Mouse (Mus musculus): ENCODE data around the gene Lrtm2. TPM values are rescaled to one million over a fixed set of nuclear protein-coding genes. Genes with fewer than 3 reads are reported as not detected.
A peak's percentile ranks its signal among the peaks of the same experiment; 100 is the strongest.

Lrtm2 gene
- total RNA-seq, 2 experiments from 2014 or later = 0.30 TPM; not detected in 1

DNA sequence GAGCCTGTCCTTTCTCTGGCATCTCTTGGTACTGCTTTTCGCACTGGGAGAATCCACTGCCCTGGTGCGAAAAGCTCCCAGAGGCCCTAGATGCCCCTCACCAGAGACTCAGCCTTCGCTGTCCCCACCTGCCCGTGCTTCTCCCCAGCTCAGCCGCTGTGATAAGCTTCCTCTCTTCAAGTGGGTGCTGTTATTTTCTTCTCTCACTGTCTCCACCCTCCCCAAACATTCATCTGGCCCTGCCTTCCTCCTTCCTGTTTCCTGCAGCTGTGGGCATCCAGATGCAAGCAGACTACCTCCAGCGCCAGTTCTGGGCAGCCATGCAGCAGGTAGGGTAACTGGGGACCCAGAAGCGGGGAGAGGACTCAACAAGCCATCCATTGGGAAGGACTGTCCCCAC, 5.6 kb upstream of the Lrtm2 start:
- DNase-seq = no peak

DNA sequence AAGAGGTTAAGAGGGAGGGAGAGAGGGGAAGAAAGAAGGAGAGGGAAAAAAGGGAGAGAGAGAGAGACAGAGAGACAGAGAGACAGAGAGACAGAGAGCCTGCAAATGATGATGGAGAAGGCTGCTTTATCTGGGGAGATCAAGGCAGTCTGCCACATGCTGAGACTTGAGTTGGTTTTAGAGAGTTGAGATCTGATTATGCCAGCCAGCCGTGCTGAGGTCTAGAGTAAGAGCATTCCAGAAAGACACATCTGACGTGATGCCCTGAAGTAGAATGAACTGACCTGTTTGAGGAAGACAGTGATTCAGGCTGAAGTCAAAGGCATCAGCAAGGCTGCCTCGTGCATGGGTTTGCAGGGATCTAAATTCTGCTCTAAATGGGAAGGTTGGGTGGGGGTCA, 3.3 kb upstream of the Lrtm2 start:
- DNase-seq = no peak

DNA sequence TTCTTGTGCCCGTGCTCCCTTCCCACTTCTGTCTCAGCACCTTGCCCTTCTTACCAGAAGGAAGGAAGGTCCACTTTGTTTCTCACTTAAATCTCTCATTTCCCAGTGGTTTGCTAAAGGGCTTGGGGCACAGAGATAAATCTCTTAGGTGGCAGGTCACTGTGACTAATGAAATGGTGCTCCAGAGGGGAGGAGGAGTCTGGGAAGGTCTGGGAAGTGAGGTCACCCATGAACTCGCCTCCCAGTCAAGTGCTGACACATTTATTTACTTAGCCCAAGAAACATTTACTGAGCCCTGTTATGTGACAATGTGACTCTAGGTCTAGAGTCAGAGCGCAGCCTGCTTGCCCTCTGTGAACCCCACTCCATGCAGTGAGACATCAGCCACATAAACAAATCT, 2.6 kb upstream of the Lrtm2 start:
- peak; percentile 58 to 61 for DNase-seq

- DNase-seq = no peak
These were observed 1.5 kb upstream of the Lrtm2 start for GRCm38 (mm10) chr6:119332111-119332510.

- no peak for DNase-seq
These were observed 630 bp downstream of the Lrtm2 start for GRCm38 (mm10) chr6:119329936-119330335.

- DNase-seq = peak; percentile 21 to 62
These were observed 1.3 kb downstream of the Lrtm2 start for GRCm38 (mm10) chr6:119329215-119329714.

DNA sequence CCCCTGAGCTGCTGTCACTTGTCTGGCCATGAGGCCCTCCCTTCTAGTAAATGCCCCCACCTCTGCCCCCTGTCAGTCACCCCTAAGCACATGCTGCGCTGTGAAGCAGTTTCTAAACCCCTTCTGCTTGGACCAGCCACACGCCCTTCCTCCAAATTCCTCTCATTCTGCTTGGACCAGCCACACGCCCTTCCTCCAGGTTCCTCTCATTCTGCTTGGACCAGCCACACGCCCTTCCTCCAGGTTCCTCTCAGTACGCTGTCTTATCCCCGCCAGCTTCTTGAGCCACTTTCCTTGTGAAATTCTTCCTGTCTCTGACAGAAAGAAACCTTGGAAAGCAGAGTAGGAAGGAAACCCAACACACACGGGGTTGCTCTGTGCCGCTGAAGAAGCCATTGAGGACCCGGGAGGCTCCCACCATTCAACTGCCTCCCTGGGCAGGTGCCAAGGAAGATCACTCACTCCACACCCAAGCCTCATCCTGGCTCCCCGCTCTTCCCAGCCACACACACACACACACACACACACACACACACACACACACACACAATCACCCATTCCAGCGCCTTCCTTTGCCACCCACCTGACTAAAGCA, 1.9 kb downstream of the Lrtm2 start:
- peak in 1 of 2 experiments; percentile 33 for DNase-seq

DNA sequence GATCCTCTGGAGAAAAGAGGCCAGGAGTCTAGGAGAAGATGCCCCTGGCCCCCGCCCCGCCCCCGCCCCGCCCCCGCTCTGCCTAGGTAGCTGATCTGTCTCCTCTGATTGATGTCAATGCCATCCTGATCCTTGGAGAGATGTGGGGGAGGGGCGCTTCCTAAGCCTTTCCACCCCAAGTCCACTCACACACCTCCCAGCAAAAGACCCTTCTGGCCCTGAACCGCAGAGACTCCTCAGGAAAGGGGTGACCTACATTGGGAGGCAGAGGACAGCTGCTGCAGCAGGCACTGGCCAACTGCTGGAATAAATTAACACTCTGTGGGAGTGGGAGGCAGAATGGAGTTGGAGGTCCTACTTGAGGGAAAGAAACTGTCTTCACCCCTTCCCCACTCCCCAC, 4.0 kb downstream of the Lrtm2 start:
- DNase-seq = no peak

DNA sequence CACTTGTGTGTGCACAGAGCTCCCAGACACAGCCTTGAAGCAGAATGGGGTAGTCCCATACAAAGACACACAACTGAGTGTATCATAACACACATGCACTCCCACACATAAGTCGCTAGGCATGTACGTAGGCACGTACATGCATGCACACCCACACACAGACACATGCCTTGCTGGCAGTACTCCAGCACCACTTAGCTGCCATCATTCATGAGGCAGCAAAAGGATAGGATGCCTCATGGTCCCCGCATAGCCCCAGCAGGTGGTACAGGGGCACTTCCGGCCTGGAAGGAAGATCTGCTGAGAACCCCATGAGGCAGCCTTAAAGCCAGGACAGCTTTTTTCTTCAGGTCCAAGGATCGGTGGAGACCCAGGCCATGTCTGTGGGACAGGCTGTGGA, 4.6 kb downstream of the Lrtm2 start:
- DNase-seq = no peak

GRCm38 (mm10) chr6:119324776-119325175, 5.8 kb downstream of the Lrtm2 start:
- DNase-seq = no peak

DNA sequence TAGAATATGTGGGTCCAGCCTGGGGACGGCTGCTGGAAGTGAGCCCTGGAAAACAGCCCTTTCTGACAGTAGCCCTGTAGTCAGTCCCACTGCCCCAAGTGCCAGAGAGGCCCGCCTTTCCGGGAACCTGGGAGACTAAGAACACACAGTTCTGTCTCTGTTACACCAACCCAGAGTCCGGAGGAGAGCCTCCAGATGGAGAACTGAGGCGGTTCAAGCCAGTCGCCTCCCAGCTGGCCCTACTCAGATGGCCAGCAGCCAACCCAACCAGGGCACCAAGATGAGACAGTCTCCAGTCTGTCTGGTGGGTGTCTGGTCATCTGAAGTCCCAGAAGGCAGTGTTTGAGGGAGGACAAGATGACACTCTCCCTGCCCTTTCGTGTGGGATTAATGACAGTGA, 8.8 kb downstream of the Lrtm2 start:
- no peak for DNase-seq

DNA sequence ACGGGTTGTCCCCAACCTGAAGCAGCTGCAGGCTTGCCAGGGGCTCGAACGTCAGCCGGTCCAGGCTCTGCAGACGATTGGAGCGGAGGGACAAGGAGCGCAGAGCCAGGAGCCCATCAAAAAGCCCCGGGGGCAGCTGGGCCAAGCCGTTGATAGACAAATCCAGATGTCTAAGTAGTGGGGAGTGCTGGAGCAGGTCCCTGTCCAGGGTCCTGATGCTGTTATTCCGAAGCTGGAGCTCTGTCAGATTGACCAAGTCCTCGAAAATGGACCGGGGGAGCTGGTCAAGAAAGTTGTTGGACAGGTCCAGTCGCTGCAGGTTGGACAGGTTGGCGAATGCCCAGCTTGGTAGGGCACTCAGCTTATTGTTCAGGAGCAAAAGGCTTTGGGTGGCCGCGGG, 10.1 kb downstream of the Lrtm2 start:
- peak; percentile 57 to 70 for DNase-seq

DNA sequence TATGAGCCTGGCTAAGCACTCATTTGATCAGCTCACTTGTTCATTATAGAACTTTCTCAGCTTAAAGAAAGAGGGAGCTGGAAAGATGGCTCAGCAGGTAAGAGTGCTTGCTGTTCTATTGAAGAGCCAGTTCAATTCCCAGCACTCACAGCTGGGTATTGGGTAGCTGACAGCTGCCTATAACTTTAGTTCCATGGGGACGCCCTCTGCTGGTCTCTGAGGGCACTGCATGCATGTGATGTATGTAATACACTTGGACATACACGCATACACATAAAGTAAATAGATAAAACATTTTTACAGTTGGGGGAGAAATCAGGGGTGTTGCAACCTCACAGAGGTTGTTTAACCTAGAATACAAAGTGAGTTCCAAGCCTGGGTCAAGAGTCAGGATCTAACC, 11.2 kb downstream of the Lrtm2 start:
- no peak for DNase-seq

DNA sequence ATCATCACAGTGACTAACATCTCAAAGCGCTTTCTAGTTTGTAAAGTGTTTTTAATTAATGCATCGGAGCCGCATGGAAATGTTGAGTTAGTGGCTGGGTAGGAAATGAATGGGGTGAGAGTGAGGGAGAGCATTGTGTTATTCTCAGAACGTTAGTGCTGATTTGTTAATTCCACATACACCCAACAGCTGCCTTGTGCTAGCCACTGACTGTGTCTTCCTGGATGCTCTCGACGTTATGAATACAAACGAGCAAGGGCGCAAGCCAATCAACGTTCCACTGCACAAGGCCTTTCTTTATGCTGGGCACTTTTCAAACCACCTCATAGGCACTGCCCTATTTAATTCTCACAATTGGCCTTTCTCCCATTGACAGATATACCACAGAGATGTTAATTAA, 11.8 kb downstream of the Lrtm2 start:
- no peak for DNase-seq

GRCm38 (mm10) chr6:119314751-119315476, 15.7 kb downstream of the Lrtm2 start:
- no peak for DNase-seq

GRCm38 (mm10) chr6:119313588-119314375, 16.8 kb downstream of the Lrtm2 start:
- DNase-seq = no peak

GRCm38 (mm10) chr6:119313096-119313495, 17.5 kb downstream of the Lrtm2 start:
- DNase-seq = no peak

- DNase-seq = no peak
These were observed 18.2 kb downstream of the Lrtm2 start for GRCm38 (mm10) chr6:119312381-119312780.

DNA sequence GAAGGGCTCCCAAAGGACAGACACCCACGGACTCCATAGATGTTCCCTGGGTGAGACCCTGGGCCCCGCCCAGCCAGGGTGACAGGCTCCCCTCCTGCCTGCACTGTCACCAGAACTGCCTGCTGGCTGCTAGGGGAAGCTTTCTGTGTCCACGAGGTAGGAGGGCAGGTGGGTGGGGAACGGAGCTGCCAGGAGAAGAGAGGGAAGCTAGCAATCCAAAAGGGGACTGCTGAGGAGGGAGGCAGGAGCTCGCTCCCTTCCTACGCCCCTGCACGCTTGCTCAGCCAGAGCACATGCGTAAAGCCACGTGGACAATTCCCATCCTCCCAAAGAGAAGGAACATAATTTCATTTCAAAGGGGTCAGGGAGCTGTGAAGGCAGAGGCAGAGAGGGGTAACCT, 20.4 kb downstream of the Lrtm2 start:
- no peak for DNase-seq

- no peak for DNase-seq
These were observed 22.6 kb downstream of the Lrtm2 start for GRCm38 (mm10) chr6:119307867-119308413.

- DNase-seq = no peak
These were observed 27.2 kb downstream of the Lrtm2 start for GRCm38 (mm10) chr6:119303331-119303730.

DNA sequence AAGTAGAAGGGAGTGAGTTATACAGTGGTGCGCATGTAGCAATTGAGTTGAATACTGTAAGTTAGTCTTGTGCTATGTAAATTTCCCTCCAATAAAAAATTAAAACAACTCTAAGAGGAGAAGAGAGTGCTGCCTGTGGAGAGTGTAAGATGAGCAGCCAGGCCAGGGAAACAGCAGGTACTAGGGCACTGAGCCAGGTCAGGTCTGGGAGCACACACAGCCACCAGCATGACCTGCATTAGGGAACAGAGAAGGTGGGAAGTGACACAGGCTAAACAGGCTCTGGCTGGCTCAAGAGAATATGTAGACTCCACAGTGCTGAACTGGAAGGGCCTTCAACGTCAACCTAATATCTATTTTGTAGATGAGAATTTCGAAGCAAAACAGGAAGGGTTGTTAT, 29.3 kb downstream of the Lrtm2 start:
- no peak for DNase-seq

DNA sequence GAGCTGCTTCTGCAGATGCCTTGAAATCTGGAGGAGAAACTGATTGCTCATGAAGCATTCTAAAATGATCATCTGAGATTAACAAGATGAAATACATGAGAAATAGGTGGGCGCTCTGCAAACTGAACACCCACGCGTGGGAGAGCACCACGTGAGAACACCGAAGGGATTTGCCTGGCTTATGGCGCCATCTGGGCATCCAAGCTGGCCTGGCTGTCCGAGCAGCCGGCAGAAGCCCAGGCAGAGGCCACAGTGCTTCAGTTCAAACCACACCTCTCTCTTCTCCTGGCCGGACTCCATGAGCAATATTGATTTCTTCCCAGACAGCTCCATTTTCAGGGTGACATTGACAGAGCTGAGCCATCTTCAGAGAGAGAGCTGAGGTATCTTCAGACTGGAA, 49.8 kb downstream of the Lrtm2 start:
- DNase-seq = peak; percentile 3
